Mouse (Mus musculus): Measurements from ENCODE around the gene Dusp23. TPM values are rescaled to one million over a fixed set of nuclear protein-coding genes. Genes with fewer than 3 reads are reported as not detected.

Gene Dusp23
- 10 to 100 TPM; 12.7 to 13.3 TPM for total RNA-seq (2021)

GRCm38 (mm10) chr1:172632451-172633326 is at the start of gene Dusp23:
TSS of gene Dusp23 (minus strand) at chr1:172632962.
- intact Hi-C loops (cut with DNase I), result loop anchor here (1.0 to 5.0 kb wide), 5 partner anchors 13 to 256 kb away; partner anchors contain the start of gene Pigm
- peak; percentile 95 to 98 for DNase-seq

GRCm38 (mm10) chr1:172680742-172681141 is 48.0 kb upstream of the Dusp23 start:
- intact Hi-C loops (cut with DNase I), result no loop called here
- no peak for DNase-seq

- no peak for DNase-seq
- intact Hi-C loops (cut with DNase I), result no loop called here
Observed at GRCm38 (mm10) chr1:172670716-172671115, 38.0 kb upstream of the Dusp23 start.

- intact Hi-C loops (cut with DNase I), result no loop called here
- no peak for DNase-seq
Observed at GRCm38 (mm10) chr1:172667597-172667996, 34.8 kb upstream of the Dusp23 start.

- DNase-seq, result no peak
- intact Hi-C loops (cut with DNase I), result no loop called here
Observed at GRCm38 (mm10) chr1:172665457-172665856, 32.7 kb upstream of the Dusp23 start.

- intact Hi-C loops (cut with DNase I), result no loop called here
- no peak for DNase-seq
Observed at GRCm38 (mm10) chr1:172659688-172660087, 26.9 kb upstream of the Dusp23 start.

GRCm38 (mm10) chr1:172657266-172657665 is 24.5 kb upstream of the Dusp23 start:
- intact Hi-C loops (cut with DNase I), result no loop called here
- DNase-seq, result no peak

GRCm38 (mm10) chr1:172653900-172654299 is 21.1 kb upstream of the Dusp23 start:
- DNase-seq, result no peak
- intact Hi-C loops (cut with DNase I), result no loop called here

GRCm38 (mm10) chr1:172652040-172652662 is 19.4 kb upstream of the Dusp23 start:
- intact Hi-C loops (cut with DNase I), result no loop called here
- DNase-seq, result no peak

GRCm38 (mm10) chr1:172651288-172651987 is 18.7 kb upstream of the Dusp23 start:
- intact Hi-C loops (cut with DNase I), result no loop called here
- DNase-seq, result no peak

GRCm38 (mm10) chr1:172650519-172651287 is 17.9 kb upstream of the Dusp23 start:
- intact Hi-C loops (cut with DNase I), result no loop called here
- peak in 1 of 2 experiments; percentile 34 for DNase-seq

GRCm38 (mm10) chr1:172649396-172649795 is 16.6 kb upstream of the Dusp23 start:
- intact Hi-C loops (cut with DNase I), result no loop called here

GRCm38 (mm10) chr1:172647236-172647635 is 14.5 kb upstream of the Dusp23 start:
- DNase-seq, result no peak
- intact Hi-C loops (cut with DNase I), result no loop called here

More at GRCm38 (mm10) chr1:172649396-172649795, 16.6 kb upstream of the Dusp23 start:
- no peak for DNase-seq

GRCm38 (mm10) chr1:172638781-172639180 is 6.0 kb upstream of the Dusp23 start:
- DNase-seq, result peak in 1 of 2 experiments; percentile 11
- intact Hi-C loops (cut with DNase I), result no loop called here

- DNase-seq, result no peak
- intact Hi-C loops (cut with DNase I), result no loop called here
Observed at GRCm38 (mm10) chr1:172637801-172638200, 5.0 kb upstream of the Dusp23 start.

GRCm38 (mm10) chr1:172636266-172636665 is 3.5 kb upstream of the Dusp23 start:
- intact Hi-C loops (cut with DNase I), result no loop called here
- no peak for DNase-seq

- intact Hi-C loops (cut with DNase I), result no loop called here
- no peak for DNase-seq
Observed at GRCm38 (mm10) chr1:172635258-172635657, 2.5 kb upstream of the Dusp23 start.

GRCm38 (mm10) chr1:172634136-172634535 is 1.4 kb upstream of the Dusp23 start:
- DNase-seq, result no peak

GRCm38 (mm10) chr1:172631721-172632120 is 1.0 kb downstream of the Dusp23 start:
- no peak for DNase-seq
- intact Hi-C loops (cut with DNase I), result loop anchor here (1.0 to 5.0 kb wide), 4 partner anchors 12 to 255 kb away; partner anchors contain the start of gene Pigm

More at GRCm38 (mm10) chr1:172634136-172634535, 1.4 kb upstream of the Dusp23 start:
- intact Hi-C loops (cut with DNase I), result loop anchor here (5.0 kb wide), 1 partner anchor 222 kb away; no protein-coding TSS in a partner anchor

- no peak for DNase-seq
- intact Hi-C loops (cut with DNase I), result loop anchor here (5.0 kb wide), 1 partner anchor 218 kb away; no protein-coding TSS in a partner anchor
Observed at GRCm38 (mm10) chr1:172629831-172630230, 2.9 kb downstream of the Dusp23 start.
